Mouse (Mus musculus) left cerebral cortex, postnatal 25 days (tissue): ENCODE data around the gene Ckap2l. TPM values are rescaled to one million over a fixed set of nuclear protein-coding genes. Genes with fewer than 3 reads are reported as not detected.

ENCODE experiments used
- DNase-seq, 2 experiments: peaks; one replicate each; pipeline ENCODE4 v3.0.0; 2022; ENCODE audit warnings: low spot score in 2 of 2, mixed read lengths in 1 of 2
- intact Hi-C: fragments of 180-260 bp; cut with DNase I; formaldehyde crosslinking; loops from one replicate; pipeline ENCODE4 v1.15.1; 2025
- total RNA-seq, 2 experiments: library from RNA; stranded (reverse); gene quantifications; 2 replicates each; pipeline ENCODE4 v1.2.3; 2021

The Ckap2l gene
- total RNA-seq, 2 experiments from 2014 or later = 0.21 to 0.53 TPM

DNA sequence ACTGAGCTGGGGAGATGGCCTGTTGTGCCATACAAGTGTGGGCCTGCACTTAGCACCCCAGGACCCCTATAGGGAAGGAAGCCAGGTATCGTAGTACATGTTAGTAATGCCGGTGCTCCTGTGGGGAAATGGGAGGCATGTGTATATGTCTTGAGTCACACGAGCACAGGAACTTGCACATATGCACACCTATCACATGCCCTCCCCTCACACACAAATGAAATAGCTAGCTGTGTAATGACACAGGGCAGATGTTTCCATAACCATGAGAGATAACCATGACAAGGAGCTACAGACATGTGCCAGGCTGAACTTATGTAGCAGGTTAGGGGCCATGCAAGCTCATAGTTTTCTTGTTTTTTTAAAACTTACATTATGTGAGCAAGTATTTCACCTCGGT is 54.0 kb downstream of the Ckap2l start:
- no peak for DNase-seq
- intact Hi-C loops = loop anchor here (5.0 kb wide), 1 partner anchor 46 kb away; the partner anchor contains the start of gene Slc20a1

DNA sequence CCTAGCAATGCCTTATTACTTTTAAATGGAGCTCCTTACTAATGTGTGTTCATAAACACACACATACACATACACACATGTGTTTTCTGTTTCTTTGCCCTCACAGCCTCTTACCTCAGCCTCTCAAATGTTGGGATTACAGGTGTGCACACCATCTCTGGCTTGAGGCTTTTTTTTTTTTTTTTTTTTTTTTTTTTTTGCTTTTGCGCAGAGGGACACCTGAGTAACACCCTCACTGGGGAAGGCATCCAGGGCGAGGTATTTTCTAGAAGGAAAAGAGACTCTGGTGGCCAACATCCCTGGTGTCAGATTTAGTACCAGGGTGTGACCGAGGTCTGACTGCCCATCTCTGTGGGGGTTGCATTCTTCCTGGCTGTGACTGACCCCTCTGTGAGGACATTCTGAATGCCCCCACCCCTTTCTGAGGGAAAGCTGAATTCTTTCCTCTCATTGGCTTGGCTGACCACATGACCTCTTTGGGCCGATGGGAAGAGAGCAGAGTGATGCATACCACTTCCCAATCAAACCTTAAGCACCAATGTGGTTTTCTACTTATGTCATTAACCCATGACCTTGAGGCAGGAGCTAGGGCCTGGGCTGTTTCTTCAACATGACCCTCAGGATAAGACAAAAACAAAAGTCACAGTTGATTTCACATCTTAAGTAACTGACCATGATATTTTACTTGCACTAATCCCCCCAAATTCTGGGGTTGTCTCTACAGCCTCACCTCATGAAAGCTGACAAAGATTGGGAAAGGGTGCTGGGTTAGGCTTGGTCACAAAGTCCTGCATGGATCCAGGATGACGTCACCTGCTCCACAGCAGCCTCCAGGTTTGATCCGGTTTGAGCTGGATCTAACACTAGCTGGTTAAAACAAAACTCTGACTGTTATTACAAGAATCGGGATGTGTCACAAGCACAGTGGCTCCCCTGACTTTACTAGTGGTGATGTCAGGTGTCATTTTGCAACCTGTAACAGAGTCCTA is 54.9 kb downstream of the Ckap2l start:
- no peak for DNase-seq
- intact Hi-C loops = loop anchor here (5.0 kb wide), 1 partner anchor 45 kb away; the partner anchor contains the start of gene Slc20a1

DNA sequence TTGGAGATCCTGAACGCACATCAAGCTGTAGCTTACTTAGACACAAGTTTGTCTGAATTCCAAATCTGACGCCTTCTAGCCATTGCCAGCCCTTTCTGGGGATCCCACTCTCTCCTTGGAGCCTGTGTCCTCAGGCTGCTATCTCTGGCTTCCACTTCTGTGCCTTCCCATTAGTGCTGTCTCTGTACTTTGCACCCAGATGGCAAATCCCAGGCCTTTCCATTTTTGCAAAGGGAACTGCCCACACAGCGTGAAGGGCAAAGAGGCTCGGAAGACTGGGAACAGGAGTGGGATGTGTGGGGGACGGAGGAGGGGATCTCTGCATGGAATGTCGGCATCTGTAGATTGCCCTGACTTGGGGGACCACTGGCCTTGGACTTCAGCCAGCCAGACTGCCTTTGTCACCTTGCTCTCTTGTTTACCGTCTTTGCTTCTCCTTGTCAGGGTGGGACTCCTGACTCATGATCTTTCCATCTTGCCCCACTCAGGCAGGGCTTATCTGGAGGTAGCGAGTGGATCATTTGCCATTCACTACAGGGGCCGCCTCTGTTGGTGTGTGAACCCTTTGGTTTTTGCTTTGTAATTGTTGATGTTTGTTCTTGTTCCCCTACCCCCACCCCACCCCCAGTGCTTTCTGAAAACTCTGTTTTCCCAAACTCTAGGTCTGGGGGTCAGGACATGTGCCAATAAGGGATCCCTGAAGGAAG is 56.1 kb downstream of the Ckap2l start:
- peak; percentile 27 to 78 for DNase-seq
- intact Hi-C loops = loop anchor here (5.0 kb wide), 1 partner anchor 44 kb away; the partner anchor contains the start of gene Slc20a1

DNA sequence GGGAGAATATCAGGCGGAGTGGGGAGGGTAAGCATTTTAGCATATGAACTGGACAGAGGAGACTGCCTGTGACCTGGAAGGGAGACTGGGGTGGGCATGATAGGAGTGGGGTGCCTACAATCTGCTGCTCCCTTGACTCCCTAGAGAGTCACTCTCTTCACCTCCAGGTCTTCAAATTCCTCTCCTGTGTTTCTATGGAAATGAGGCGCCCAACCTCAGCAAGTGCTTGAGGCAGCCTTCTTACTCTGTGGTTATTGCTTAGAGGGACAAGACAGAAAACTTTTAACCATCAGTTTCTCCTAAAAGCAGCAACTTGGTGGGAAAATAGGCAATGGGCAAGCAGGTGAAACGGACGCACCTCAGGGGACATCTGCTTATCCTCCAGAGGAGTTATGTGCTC is 60.5 kb downstream of the Ckap2l start:
- DNase-seq = no peak
- intact Hi-C loops = no loop called here

DNA sequence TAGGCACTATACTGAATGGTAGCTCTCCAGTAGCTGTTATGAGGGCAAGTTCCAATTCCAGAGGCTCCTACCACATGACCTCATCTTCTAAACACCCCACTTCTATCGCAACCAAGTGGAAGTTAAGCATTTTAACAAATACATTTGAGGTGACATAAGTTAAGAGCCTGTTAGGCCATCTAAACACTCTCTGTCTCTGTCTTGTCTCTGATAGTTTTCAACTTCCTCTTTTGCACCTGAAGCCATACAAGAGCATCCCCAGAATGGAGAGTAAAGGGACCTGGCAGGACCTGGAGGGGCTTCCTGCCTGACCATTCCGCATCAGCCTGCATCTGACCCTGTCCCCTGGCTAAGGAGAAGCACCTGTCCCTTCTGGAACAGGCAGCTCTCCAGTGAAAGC is 62.3 kb downstream of the Ckap2l start:
- intact Hi-C loops = no loop called here

DNA sequence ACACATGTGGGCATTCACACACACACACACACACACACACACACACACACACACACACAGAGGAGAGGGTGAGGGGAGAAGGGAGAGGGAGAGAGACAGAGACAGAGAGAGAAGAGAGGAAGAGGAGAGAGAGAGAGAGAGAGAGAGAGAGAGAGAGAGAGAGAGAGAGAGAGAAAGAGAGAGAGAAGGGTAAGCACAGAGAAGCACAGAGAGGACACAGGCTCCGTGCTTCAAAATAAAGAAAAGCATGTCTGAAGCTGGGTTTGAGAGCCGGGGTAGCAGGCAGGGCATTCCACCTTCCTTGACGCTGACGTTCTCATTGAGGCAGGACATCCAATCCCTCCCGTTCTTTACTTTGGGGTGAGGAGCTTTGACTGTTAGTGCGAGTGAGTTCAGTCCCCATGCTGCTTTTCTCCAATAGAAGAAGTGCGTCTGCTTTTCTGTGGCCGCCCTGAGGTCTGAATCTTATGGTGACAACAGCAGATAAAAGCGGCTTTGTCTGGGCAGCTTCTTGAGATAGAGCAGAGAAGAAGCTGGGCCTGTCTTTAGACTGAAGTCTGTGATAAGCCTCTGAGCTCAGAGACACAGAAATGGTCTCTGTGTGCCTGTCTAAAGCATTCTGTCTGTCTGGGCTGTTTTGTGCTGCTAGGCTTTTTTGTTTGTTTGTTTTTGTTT is 63.1 kb downstream of the Ckap2l start:
- intact Hi-C loops = loop anchor here (1.0 to 2.0 kb wide), 2 partner anchors 27 to 51 kb away; no protein-coding TSS in a partner anchor
- DNase-seq = no peak

More for the DNA sequence above, 62.3 kb downstream of the Ckap2l start:
- no peak for DNase-seq

DNA sequence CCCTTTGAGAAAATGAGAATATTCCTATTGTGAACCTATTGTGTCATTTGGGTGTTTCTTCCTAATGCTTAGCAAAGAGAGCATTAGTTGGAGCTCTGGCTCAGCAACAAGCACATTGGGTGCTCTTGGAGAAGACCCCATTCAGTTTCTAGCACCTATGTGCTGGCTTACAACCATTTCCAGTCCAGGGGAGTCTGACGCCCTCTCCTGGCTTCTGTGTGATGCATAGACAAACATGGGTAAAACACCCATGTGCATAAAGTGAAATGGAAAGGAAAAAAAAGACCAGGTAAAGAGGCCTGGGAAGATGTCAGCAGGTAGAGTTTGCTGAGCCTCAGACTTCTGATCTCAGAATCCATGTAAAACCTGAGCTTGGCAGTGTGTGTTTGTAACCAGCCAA is 63.8 kb downstream of the Ckap2l start:
- intact Hi-C loops = loop anchor here (1.0 to 2.0 kb wide), 2 partner anchors 28 to 50 kb away; no protein-coding TSS in a partner anchor
- DNase-seq = no peak

DNA sequence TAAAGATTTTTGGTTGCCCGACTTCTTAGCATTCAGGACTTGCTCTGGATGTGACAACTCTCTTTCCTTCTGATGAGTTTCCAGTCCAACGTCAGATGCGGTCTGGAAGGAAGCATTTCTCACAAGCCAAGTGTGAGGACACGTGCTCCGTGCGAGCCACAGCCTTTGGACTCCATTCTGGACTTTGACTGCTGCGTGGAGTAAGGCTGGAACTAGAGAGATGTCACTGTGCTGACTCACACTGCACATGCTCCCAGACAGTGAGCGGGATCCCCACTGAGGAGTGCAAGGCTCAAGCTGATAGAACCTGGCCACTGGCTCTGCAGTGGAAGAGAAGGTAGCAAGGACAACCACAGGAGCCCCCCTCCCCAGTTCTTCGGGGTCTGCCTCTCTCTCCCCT is 64.5 kb downstream of the Ckap2l start:
- DNase-seq = peak in 1 of 2 experiments; percentile 58
- intact Hi-C loops = loop anchor here (2.0 kb wide), 1 partner anchor 50 kb away; no protein-coding TSS in a partner anchor

DNA sequence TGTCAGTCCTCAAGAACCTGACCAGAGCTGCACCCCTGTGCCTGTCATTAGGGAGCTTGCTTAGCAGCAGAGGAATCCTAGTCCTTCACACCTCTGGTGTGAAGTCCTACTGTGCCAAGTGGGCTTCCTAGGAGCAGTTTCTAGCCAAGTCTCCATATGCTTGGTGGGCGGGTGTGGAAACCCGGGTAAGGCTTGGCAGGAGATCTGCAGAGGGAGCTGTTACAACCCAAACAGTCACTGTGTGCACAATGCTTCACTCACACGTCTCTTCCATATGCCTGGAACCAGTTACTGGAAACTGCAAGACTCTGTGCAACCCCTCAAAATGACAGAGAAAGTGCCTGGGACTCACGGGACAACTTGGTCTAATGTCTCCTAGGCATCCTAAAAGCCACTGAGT is 65.0 kb downstream of the Ckap2l start:
- DNase-seq = peak; percentile 82 to 97
- intact Hi-C loops = loop anchor here (2.0 kb wide), 1 partner anchor 49 kb away; no protein-coding TSS in a partner anchor

DNA sequence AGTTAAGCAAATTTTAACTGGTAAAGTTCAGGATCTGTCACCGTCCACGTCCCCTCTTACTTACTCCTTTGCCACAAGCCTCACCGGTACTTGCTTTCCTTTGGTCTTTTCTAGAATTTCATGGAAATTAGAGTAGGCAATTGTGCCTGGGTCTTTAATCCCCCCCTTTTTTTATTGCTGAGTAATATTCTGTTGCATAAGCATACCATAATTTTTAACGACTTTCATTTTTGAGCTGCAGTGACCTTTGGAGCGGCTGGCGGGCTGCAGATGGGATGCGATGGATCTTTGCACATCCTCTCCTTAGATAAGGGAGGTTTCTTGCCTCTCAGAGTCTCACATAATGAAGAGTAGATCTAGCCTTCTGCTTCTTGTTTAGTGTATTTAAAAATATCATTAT is 67.7 kb downstream of the Ckap2l start:
- no peak for DNase-seq

DNA sequence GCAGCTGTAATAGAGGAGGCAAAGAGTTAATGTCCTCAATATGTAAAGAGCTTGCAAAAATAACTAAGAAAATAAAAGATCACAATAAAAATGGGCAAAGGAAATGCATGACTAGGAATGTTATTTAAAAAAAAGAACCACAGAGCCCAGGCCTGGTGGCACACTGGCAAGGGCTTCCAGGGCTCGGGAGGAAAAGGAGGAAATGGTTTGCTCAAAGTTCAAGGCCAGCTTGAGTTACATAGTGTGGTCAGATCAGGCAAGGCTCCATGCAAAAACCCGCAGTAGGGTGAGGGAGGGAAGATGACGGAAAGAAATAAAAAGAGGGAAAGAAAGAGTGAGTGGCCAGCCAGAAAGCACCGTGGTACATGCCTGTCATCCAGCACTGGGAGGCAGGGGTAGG is 68.4 kb downstream of the Ckap2l start:
- intact Hi-C loops = no loop called here
- no peak for DNase-seq

More for the DNA sequence above, 67.7 kb downstream of the Ckap2l start:
- intact Hi-C loops = no loop called here

DNA sequence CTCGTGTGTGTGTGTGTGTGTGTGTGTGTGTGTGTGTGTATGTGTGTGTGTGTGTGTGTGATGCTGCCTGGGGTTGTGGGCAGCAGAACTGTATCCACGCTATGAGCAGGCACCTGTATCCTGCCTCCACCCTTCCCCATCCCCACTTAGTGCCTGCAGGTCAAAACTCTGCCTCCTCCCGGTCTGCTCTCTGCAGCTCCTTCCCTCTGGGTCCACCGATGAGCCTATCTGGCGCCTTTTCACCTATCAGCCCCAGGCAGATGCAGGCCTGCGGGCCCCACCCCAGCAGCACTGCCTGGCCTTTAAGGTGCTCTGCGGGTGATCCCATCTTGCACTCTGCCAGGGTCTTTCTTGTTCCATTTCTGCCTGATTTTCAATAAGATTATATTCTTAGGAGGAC is 69.3 kb downstream of the Ckap2l start:
- no peak for DNase-seq
- intact Hi-C loops = no loop called here

DNA sequence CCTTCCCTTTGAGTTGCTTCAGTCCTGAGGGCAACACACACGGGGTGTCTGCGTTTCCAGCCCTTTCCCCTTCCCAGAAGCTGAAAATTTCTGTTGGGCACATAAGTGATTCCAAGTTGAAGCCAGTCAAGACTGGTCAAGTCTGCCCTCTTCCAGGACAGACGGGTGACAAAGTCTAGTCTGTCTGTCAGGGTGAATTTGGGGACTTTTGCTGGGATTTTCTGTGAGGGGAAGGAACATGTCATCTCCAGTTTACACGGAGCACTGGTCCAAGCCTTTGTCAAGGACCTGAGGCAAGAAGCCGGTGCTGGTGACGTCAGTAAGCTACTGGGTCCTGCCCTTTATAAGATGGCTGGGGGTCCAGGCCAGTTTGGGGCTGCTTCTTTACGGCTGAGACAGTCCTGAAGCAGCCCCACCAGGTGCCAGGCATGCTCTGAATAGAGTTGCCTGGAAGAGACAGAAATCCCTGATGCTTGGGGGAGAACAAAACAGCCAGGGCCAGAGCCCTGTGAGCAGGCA is 69.9 kb downstream of the Ckap2l start:
- intact Hi-C loops = no loop called here

DNA sequence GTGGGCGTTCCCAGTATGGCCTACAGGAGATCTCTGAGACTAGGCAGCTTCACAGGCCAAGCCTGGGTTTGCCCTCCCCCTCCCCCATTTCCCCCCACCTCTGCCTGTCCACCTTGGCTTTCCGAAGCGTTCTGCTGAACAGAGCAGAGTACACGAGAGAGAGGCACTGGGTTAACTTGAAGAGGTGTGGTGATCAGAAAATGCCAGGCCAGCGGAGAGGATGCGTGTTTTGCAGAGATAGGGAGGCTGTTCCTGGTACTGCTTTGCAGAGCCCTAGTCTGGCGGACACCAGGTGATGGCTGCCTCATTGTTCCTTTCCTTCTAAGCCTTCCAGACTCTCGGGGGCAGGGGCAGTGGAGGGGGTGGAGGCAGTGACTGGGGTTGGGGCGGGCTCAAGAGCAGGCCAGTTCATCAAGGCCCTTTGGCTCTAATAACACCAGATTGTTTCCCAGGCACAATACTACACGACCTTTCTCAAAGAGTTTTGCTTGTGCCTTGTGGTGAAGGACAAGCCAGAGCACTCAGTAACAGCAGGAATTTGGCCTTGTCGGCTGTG is 70.6 kb downstream of the Ckap2l start:
- intact Hi-C loops = no loop called here
- no peak for DNase-seq

More for the DNA sequence above, 69.9 kb downstream of the Ckap2l start:
- no peak for DNase-seq

DNA sequence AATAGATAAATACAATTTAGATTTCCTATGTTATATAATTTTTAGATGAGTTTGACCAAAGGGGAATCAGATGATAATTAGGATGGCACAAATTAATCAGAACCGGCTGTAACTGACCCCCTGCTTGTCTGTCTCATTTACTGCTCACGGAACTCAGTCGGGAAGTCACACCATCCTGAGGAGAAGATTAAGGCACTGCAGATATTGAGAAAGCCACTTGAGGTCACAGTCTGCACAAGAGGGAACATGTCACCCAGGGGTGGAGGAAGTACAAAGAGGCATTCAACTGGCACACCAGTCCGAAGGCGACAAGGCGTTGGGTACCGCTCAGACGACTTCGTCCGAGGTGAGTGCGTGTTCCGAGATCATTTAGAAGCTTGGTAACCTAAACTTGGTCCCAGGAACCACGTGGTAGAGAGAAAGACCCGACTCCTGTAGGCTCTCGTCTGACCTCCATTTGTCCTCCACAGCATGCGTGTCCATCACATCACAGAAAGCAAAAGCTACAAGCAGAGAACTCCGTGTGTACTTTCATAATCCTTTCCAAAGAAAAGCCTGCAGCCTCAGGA is 71.7 kb downstream of the Ckap2l start:
- intact Hi-C loops = no loop called here
- no peak for DNase-seq

DNA sequence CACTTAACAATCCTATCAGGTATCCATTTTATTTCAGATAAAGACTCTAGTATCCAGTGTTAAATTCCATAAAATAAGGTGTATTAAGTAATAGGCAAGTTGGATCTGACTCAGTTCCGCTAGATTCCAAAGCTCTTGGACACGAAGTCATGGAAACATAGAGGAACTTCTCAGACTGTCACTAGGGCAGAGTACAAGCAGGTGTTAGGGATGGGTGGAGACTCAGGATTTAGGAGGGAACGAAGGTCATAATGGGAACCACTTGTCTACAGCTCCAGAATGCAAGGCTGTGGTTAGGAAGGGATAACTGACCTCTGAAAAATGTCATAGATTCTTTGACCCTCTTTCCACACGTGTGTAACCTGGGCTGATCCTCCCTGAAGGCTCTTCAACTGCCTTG is 72.8 kb downstream of the Ckap2l start:
- intact Hi-C loops = no loop called here
- DNase-seq = no peak

DNA sequence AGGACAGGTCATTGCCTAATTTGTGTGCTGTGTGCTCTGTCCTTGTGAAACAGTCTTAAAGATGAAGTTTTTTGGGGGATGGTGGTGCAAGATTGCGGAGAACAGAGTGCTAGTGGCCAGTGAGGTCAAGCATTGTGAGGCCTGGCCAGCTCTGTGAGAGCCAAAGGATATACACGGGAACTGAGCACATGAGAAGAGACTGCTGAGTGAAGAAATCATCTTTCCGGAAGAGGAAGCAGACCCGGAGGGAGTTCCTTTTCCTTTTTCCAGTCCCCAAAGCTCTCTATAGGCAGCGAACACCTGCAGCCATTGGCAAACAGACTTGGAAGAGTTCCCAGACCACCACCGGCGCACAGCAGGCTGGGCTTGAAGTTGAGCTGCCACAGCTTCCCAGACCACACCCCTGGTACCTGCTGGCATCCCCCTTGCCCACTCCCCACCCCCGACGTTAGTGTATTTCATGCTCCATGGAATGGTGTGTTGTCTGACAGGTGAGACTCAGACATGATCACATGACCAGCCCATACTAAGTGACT is 75.8 kb downstream of the Ckap2l start:
- DNase-seq = no peak
- intact Hi-C loops = no loop called here

DNA sequence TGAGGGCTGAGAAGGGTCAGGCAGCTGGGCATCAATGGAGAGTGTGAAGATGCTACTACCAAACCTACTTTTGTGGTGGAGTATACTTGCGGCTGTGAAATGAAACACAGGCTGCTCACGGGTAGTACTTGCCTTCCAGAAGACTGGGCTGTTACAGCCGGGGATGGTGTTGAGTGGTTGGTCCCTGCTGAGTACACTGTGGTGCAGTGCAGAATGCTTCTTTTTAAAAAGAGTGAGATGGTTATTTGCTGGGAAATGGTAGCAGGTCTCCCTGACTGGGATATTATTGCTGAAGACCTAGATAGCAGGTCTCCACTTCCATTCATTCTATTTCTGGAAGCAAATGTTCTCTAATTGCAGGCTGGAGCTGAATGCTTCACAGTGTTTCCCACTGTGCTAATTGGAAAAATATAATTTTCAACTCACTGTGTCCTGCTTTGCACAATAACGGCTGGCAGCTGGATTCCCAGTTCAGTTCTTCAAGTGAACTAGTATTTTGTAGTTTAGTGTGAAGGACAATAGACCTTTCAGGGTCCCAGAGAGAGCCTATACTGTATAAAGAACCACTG is 78.4 kb downstream of the Ckap2l start:
- intact Hi-C loops = no loop called here
- no peak for DNase-seq
